Mouse (Mus musculus) liver, embryonic 11.5 days (tissue): ENCODE measurements around the gene Zbp1. TPM values are rescaled to one million over a fixed set of nuclear protein-coding genes. Genes with fewer than 3 reads are reported as not detected.

ENCODE experiments used
- ATAC-seq: fragments of 200-750 bp; cut with Nextera tagmentation; replicated peaks from 2 replicates; pipeline ENCODE4 v1.8.0; 2017; ENCODE audit warnings: moderate number of reproducible peaks, mild to moderate bottlenecking, moderate TSS enrichment, moderate library complexity; ENCODE audit not compliant: low FRiP score
- DNase-seq: peaks from one replicate; pipeline ENCODE4 v3.0.0-alpha.2; 2017; ENCODE audit warnings: low spot score
- H3K27ac ChIP-seq: fragments of 300-500 bp; sonication (generic); 2 replicates; pipeline ENCODE4 v1.5.1; 2014; ENCODE audit warnings: mild to moderate bottlenecking, low read depth, low read length, control low read depth
- H3K27me3 ChIP-seq: fragments of 300-500 bp; sonication (generic); replicated peaks from 2 replicates; pipeline ENCODE4 v1.6.1; 2014; ENCODE audit warnings: low read length, mixed read lengths; ENCODE audit not compliant: control insufficient read depth, insufficient read depth
- H3K36me3 ChIP-seq: fragments of 300-500 bp; sonication (generic); 2 replicates; pipeline ENCODE4 v1.6.1; 2014; ENCODE audit warnings: mild to moderate bottlenecking, low read length, moderate library complexity, mixed read lengths; ENCODE audit not compliant: control insufficient read depth, insufficient read depth
- H3K4me1 ChIP-seq: fragments of 300-500 bp; sonication (generic); replicated peaks from 2 replicates; pipeline ENCODE4 v1.6.1; 2014; ENCODE audit warnings: low read length, mixed read lengths; ENCODE audit not compliant: control insufficient read depth, insufficient read depth
- H3K4me2 ChIP-seq: fragments of 300-500 bp; sonication (generic); 2 replicates; pipeline ENCODE4 v1.6.1; 2014; ENCODE audit warnings: mild to moderate bottlenecking, control low read depth, moderate library complexity
- H3K4me3 ChIP-seq: fragments of 300-500 bp; sonication (generic); 2 replicates; pipeline ENCODE4 v1.5.1; 2014; ENCODE audit warnings: low read depth, low read length, control low read depth
- H3K9ac ChIP-seq: fragments of 300-500 bp; sonication (generic); 2 replicates; pipeline ENCODE4 v1.6.1; 2014; ENCODE audit warnings: low read depth, low read length, control low read depth
- H3K9me3 ChIP-seq: fragments of 300-500 bp; sonication (generic); 2 replicates; pipeline ENCODE4 v1.6.1; 2016; ENCODE audit warnings: low read length, inconsistent platforms, mixed read lengths; ENCODE audit not compliant: control insufficient read depth
- WGBS: fragments of 180-500 bp; shearing (Covaris S2); extraction: QIAGEN DNeasy Blood & Tissue Kit; methylation state at CpG from one replicate; pipeline ENCODE4 v1.1.7; 2014; 5-methylcytosine and 5-hydroxymethylcytosine counted together
- polyA plus RNA-seq: library from polyadenylated mRNA; unstranded; fragments of >200 nt; fragmentation: Nextera tagmentation; extraction: Ambion mirVana; gene quantifications from 2 replicates; pipeline ENCODE4 v1.2.1, GENCODE M21; 2014

Zbp1 gene
- not detected in 2 replicates for polyA plus RNA-seq

GRCm38 (mm10) chr2:173218416-173219141 is at the start of gene Zbp1:
TSS of gene Zbp1 (minus strand) at chr2:173218923.
- H3K4me2 ChIP-seq: no peak within 1 kb of the TSS
- no peaks in the 10 kb centered on the region for H3K9me3 ChIP-seq
- no peak within 1 kb of the TSS for H3K27ac ChIP-seq
- DNase-seq (no peak), ATAC-seq (no peak)
- WGBS: 56% methylated on average over 11 of the region's 11 CpGs
- H3K36me3 ChIP-seq: no peaks in the 10 kb centered on the region
- no peaks in the 10 kb centered on the region for H3K4me1 ChIP-seq
- no peak within 1 kb of the TSS for H3K9ac ChIP-seq
- no peak within 1 kb of the TSS for H3K4me3 ChIP-seq
- H3K27me3 ChIP-seq: peaks cover 2% of the 10 kb centered on the region; the same call in 1 of the 2 replicates

DNA sequence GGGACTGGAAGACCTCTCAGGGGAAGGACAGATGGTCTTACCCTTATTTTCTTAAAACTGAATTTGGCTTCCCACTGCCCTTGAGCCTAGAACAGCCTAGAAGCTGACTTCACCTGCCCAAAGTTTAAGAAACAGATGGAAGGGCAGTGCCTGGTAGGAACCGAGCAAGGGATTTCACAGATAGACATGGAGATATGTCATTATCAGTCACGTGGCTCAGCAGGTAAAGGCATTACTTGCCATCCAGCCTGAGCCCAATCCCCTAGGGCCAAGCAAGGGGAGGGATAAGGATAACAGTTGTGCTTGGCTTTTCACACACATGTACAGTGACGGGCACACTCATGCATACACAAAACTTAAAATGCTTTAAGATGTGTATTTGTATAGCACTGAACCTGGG is 48.8 kb upstream of the Zbp1 start:
- DNase-seq (no peak), ATAC-seq (no peak)
- Histone ChIP-seq H3K4me1 (no peaks in the 10 kb centered on the region), H3K27me3 (peaks cover 25% of the 10 kb centered on the region), H3K36me3 (no peaks in the 10 kb centered on the region), H3K9ac (no peak overlapping the region), H3K9me3 (no peaks in the 10 kb centered on the region), H3K4me2 (no peak overlapping the region), H3K4me3 (no peak overlapping the region), H3K27ac (no peak overlapping the region)
- 63% methylated on average over 3 of the region's 3 CpGs for WGBS

- Histone ChIP-seq H3K9ac (no peak overlapping the region), H3K27me3 (peaks cover 15% of the 10 kb centered on the region), H3K27ac (no peak overlapping the region), H3K4me3 (no peak overlapping the region), H3K9me3 (no peaks in the 10 kb centered on the region), H3K36me3 (no peaks in the 10 kb centered on the region), H3K4me2 (no peak overlapping the region), H3K4me1 (no peaks in the 10 kb centered on the region)
- ATAC-seq (no peak), DNase-seq (no peak)
- 68% methylated on average over 25 of the region's 25 CpGs for WGBS
These were observed 47.8 kb upstream of the Zbp1 start for GRCm38 (mm10) chr2:173266349-173267112.

- Histone ChIP-seq H3K36me3 (no peaks in the 10 kb centered on the region), H3K9ac (no peak overlapping the region), H3K4me2 (no peak overlapping the region), H3K27me3 (peaks cover 9% of the 10 kb centered on the region), H3K4me1 (no peaks in the 10 kb centered on the region), H3K27ac (no peak overlapping the region), H3K9me3 (no peaks in the 10 kb centered on the region), H3K4me3 (no peak overlapping the region)
- WGBS: 87% methylated on average over 22 of the region's 22 CpGs
- DNase-seq (no peak), ATAC-seq (no peak)
These were observed 46.9 kb upstream of the Zbp1 start for GRCm38 (mm10) chr2:173265468-173266265.

DNA sequence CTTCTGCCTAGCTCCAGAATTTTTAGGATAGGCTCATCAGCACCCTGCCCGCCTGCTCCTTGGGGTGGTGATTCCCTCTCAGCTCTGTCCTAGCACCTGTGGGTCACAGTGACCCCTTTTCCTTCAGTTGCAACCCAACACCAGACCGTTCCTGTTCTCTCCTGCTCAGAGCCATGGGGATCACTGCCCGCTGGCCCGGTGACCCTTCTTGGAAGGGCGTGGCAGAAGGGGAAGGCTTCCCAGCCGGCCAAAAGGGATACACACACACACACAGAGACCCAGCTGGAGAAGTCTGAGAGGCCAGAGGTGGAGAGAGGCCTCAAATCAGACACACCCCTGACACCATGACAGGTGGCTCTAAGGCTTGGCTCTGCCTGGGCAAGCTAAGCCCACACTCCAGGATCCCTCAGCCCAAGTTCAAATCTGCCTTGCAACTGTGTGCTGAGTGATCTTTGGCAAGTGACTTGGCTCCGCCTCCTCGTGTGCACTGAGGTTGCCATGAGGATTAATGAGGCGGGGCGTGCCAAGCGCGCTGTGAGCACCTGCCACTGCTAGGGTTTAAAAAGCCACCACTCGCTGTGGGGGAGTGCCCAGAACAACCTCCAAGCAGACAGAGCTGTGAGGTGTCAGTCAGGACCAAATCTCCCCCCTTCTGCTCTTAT is 45.9 kb upstream of the Zbp1 start:
- 40% methylated on average over 13 of the region's 13 CpGs for WGBS
- Histone ChIP-seq H3K9ac (no peak overlapping the region), H3K27me3 (peaks cover 7% of the 10 kb centered on the region), H3K27ac (no peak overlapping the region), H3K4me1 (no peaks in the 10 kb centered on the region), H3K36me3 (no peaks in the 10 kb centered on the region), H3K9me3 (no peaks in the 10 kb centered on the region), H3K4me3 (no peak overlapping the region), H3K4me2 (no peak overlapping the region)
- DNase-seq (no peak), ATAC-seq (no peak)

DNA sequence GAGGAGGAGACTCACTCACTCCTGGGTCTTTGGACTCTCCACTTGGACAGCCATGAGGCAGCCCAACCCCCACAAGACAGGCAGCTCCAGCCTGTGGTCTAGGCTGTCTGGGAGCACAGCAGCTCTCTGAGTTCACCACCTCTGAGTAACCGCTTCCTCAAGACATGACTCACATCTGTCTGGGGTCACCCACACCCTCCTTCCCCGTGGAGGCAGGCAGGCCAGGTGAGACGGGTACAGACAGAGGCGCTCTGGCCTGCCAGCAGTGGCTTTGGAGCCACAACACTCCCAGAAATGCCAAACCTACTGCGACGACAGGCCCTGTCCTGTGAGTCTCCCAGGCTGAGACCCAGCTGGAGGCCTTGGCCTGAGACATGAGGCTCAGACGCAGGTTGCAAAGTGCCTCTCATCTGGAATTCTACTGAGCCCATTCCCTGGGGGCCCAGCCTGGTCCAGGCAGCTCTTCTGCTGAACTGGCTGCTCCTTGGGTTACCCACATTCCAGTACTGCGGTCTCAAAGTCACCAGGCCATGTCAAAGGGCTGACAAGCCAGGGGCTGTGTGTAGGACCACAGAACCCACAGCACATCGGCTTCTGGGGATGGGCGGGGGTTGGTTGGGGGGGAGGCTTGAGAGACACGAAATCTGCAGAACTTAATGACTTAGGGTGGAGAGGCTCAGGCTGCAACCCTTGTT is 45.1 kb upstream of the Zbp1 start:
- Histone ChIP-seq H3K27me3 (peaks cover 4% of the 10 kb centered on the region; the same call in 1 of the 2 replicates), H3K9me3 (no peaks in the 10 kb centered on the region), H3K36me3 (no peaks in the 10 kb centered on the region), H3K4me2 (no peak overlapping the region), H3K9ac (no peak overlapping the region), H3K4me1 (no peaks in the 10 kb centered on the region), H3K27ac (no peak overlapping the region), H3K4me3 (no peak overlapping the region)
- 55% methylated on average over 11 of the region's 11 CpGs for WGBS
- 0 out of 2 replicates have a peak, but pooled peaks have one; percentile 11 for ATAC-seq
- no peak for DNase-seq

- H3K9ac ChIP-seq: no peak overlapping the region
- no peak overlapping the region for H3K27ac ChIP-seq
- no peaks in the 10 kb centered on the region for H3K4me1 ChIP-seq
- WGBS: 72% methylated on average over 10 of the region's 10 CpGs
- DNase-seq (no peak), ATAC-seq (no peak)
- H3K27me3 ChIP-seq: peaks cover 4% of the 10 kb centered on the region
- H3K4me3 ChIP-seq: no peak overlapping the region
- H3K36me3 ChIP-seq: no peaks in the 10 kb centered on the region
- no peak overlapping the region for H3K4me2 ChIP-seq
- H3K9me3 ChIP-seq: no peaks in the 10 kb centered on the region
These were observed 42.8 kb upstream of the Zbp1 start for GRCm38 (mm10) chr2:173261497-173261896.
